Mouse (Mus musculus): ENCODE data around the gene Aff3.

Aff3 gene

DNA sequence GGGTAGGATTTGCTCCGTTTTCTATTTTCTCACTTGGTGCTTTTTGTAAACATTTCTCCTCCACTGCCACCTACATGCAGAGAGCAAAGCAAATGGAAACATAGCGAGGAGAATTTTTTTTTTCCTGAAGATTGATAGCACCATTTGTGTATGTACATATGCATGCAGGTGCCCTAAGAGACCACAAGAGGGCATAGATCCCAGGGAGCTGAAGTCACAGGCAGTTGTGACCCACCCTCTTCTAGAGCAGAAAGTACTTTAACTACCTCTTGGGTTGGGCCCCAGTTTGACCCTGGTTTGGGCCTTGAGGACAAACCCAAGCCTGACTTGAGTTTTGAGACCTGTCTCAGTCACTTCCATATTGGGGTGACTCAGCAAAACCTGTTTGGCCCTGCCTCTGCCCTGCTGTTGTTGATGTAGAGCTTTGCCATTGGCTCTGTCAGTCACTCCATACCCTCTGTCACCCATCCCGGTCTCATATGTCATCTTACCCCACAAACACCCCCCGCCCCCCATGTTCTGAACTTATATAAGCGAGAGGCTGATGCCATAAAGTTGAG lies 9.7 kb downstream of the Aff3 start:
- no peak for DNase-seq

DNA sequence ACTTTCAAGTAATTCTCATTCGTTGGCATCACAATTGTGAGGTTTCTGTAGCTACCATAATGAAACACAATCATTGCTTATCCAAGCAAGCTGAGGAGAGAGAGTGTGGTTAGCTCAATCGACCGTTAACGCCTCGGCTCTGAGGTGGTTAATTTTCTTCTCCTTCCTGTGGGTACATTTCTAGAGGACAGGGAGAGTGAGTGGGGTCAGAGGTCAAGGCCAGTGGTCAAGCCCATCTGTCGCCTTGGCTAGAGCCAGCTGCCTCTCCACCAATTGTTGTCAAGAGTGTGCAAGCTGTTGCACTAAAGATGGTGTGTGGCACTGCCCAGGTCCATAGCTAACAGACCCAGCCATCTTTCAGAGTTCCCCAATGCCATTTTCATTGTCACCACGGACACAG lies 14.7 kb downstream of the Aff3 start:
- no peak for DNase-seq

DNA sequence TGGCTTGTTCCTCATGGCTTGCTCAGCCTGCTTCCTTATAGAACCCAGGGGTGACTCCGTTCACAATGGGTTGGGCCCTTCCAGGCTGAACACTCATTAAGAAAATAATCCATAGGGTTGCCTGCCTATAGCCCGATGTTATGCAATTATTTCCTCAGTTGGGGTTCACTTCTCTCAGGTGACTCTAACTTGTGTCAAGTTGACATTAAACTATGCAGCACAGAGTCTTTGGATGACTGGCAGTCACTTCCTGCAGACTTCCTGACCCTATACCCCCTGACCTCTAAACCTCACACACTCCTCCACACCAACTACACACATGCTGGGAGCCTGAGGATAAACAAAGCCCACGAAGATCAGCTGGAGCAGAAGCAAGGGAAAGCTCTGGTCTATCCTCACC lies 15.6 kb downstream of the Aff3 start:
- no peak for DNase-seq

DNA sequence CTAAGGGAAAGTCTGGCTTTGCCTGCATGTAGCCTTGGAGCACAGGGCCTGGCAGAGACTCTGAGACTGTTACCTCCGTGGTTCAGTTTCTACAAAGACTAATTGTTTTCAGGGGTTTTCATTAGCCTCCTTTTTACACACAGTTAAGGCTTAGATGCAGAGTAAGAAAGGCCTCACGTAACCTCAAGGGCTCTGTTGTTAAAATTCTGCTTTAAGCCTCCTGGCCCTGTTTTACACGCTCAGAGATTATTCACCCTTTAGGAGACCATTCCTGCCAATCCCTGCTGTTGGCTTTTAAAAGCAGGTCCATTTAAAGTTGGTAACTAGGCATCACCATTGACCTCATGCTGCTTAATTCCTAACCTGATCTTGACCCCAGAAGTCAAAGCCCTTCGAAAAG lies 22.5 kb downstream of the Aff3 start:
- DNase-seq: no peak

DNA sequence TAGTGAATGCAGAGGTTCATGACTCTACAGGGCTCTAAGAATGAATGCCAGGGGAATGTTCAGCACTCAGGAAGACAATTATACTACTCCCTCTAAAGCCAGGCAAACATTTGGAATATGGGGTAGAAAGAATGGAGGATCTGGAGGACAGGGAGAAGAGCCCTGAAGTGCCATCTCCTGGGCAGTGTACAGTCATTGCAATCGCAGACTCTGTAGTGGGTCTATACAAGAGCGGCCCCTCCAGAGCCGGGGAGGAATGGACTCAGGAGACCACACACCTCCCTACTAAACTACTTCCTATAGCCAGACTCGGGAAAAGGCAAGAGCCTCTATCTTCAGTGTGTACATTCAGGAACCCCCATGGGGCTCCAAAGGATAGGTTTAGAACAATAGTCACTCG lies 25.1 kb downstream of the Aff3 start:
- no peak for DNase-seq

DNA sequence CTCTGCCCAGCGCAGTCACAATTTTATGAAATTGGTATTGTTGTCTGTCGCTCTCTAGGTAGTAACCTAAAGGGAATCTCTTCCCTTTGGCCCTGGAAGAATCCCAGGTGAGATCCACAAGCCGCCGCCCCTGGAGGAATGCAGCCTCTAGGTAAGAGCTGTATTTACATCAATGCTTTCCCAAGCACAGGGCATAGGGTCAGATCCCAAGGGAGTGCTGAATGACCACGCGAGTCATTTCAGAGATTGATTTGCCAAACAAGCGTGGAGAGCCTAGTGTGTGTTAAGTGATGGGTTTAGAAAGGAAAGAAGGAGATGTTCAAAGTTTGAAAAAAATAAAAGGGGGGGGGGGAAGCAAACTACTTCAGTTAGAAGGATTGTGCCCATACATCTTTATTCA lies 29.2 kb downstream of the Aff3 start:
- DNase-seq: no peak

DNA sequence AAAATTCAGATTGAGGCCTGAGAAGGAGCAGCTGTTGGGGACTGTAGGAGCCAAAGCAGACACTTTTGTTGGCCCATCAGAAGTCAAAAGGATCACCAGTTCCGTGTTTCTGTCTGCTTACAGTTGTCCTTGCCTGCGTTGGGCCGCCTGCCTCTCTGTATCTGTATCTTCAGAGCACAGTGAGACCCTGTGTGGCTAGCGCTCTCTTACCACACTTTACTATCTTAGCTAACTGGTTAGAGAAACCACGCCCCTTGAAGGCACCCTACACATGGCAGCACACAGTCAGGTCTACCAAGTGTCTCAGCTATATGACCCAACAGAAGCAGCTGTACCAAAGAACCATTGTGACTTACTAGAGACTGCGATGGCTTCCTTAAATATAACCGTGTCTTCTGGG lies 30.7 kb downstream of the Aff3 start:
- DNase-seq: no peak

DNA sequence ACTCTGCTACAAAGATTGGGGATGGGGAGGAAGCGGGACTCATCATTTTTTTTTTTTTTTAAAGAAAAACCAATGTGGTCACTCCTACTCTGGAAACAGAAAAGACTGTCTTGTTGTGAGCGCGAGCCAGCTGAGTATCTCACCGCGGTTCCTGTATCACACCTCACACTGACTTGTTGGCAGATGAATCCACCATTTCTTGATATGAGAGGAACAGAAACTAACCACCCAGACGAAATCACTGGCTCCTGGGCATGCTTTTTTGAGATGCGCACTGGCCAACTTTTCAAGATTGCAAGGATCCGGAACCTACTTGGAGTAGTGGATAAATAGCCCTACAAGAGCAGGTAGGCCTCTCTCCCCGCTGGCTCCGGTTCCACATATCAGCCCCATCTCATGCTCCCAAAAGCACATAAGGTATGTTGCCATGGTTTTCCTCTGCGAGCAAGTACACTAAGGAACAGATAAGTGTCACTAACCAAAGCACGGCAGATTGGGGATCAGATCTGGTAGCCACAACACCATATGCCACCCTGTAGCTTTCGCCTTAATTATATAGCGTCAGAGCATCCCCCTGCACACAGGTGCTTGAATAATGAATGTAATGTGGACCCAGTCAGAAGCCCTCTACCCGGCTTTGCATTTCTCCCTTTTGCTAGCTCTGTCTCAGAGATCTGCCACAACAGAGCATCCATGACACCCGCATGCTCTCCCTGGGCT lies 32.1 kb downstream of the Aff3 start:
- DNase-seq: peak in 1 of 2 experiments; percentile 30

DNA sequence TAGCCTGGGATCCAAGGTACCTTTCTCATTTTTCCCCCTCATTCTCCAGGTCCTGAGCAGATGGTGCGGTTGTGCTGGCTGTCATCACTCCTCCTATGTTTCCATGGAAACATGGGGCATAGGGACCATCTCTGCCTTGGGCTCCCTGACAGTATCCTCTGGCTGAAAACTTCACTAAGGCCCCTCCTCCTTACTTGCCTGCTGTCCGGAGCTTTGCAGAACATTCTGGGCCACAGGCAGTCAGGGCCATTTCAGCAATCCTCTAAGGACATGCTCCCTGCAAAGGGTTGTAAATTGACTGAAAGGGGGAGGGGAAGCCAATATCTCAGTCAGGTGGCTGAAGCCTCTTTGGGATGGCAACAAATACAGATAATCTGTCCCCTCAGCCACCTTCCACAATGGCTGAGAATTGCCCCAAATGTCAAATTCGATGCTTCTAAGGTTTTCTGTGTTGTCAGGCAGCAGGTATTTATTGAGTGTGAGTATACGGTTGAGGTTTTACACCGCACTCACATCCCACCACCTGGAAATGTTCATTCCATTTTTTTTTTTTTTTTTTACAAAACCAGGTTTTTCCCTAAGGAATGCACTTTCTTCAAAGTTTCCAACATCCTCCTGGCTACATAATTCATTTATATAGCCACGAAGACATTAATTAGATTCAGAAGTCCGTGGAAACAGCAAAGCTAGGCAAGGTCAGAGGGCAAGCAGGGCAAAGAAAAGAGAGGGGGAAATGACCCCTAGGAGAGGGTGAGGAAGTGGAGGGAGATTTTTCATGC lies 33.1 kb downstream of the Aff3 start:
- peak; percentile 50 to 60 for DNase-seq

DNA sequence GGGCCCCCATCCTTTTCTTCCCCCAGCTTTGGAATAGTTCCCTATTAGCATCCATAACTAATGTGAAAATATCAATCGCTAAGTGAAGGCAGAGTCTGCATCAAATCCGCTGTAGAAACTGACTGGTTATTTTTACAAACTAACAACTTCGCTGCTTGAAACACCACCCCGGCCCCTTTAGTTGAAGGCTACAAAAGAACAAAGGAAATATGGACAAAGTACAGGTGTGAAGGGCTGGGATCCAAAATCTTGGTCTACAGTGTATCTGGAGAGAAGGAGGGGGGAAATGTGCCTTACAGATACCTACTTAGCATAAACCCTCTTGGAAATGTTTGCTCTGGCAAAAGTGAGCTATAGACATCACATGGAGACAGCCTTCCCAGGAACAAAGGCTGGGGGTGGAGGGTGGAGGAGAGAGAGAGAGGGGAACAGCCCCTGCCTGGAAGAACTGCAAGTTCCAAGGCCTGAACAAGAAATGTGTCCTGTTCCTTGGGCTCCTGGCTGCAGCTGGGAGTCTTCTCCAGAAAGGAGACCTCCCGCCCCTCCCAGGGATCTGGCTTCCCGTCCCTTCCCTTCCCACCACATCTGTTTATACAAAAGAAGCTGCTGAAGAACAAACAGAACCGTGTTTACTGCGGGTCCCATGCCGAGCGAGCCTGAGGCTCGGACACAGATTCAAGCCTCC lies 35.7 kb downstream of the Aff3 start:
- DNase-seq: no peak

DNA sequence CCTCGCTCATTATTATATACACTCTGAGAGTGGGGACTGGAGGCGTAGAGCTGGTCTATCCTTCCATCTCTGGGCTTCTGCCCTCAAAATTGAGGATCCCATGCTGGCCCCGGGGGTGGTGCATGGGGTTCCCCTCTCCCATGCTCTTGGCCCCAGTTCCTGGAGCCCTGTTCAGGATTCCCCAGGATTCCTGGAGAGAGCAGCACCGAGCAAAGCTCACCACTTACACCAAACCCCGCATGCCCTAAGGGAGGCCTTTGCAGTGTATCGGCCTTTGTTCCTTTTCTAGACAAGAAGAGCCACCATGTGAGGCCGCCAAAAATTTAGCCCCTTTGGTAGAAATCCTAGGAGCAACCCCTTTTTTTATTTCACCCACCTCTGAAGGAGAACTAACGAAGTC lies 36.3 kb downstream of the Aff3 start:
- DNase-seq: peak; percentile 31 to 41

DNA sequence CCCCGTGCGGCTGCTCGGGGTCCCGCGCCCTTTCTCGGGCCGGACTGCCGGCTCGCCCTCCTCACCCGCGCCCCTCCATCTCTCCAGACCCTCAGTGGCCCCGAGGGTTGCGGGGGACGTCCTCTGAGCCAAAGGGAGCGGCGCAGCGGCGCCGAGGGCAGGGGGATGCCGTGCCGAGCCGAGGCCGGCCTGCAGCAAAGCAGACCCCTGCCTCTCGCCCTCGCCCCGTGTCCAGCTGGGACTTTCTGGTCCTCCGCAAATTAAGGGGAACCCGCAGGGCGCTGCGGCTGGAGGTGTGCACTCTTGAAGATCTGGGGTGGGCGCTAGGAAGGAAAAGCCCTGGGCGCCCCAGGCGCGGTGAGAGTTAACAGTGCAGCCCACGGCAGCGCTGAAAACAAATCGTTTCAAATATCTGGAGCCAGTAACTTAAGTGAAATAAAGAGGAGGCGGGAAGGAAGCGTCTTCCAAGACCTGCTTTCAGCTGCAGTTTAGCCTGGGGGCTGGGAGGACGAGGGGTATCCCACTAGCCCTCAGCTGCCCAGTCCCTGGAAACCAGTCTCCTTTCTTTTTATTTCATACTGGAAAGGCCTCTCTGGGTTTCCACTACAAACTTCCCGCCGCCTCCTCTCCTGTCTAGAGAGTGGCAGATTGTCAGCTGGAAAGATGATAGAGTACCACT lies 36.9 kb downstream of the Aff3 start:
- peak in 1 of 2 experiments; percentile 55 for DNase-seq

DNA sequence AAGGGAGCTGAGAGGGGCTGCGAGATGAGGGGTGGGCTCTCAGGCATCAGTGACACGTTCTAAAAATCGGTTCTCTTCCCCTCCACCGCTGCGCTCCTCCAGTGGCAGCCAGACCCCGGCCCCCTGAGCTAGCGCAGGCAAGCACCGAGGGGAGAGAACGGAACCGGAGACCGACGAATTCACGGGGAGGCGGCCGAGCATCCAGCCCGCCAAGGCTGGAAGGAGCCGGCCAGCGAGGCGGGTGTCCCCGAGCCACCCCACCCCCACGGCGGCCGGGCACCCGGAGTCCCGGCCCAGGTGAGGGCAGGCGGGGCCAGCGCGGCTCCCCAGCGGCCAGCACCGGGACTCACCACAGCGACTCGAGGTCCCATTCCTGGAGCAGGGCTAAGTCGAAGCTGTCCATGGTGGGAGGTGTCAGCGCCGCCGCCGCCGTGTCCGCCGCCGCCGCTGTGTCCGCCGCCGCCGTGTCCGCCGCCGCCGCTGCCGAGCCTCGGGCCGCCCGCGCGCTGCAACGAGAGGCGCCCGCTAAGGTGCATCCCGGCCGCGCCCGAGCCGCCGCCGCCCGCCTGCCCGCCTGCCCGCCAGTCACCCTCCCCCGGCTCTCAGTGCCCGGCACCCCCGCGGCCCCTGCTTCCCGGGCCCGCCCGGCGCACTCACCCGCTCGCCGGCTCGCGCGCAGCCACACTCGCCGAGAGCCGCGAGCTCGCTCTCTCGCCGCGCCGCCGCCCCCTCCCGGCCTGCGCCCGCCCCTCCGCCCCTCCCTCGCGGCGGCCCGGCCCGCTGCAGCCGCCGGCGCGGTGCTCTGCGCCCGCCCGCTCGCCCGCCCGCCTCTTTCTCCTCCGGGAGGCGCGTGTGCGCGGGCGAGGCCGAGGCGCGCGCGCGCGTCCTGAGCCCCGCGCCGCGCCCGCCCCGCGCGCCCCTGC lies 37.8 kb downstream of the Aff3 start:
- peak; percentile 78 to 83 for DNase-seq

DNA sequence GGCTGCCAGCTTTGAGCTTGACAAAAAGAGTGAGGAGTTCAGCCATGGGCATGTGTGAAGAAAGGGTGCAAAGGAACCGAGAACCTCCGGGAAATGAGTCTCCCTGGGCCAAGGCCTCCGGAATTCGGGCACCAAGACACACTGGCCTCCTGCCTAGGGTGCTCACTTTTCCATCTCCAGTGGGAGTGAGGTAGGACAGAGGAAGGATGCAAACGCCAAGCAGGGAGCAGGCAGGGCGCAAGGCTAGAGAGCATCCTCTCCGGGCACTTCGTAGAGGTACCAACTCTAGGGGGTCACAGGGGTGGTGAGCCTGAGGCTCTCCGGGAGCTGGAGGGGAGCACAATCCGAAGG lies 38.4 kb downstream of the Aff3 start:
- peak; percentile 49 to 58 for DNase-seq

DNA sequence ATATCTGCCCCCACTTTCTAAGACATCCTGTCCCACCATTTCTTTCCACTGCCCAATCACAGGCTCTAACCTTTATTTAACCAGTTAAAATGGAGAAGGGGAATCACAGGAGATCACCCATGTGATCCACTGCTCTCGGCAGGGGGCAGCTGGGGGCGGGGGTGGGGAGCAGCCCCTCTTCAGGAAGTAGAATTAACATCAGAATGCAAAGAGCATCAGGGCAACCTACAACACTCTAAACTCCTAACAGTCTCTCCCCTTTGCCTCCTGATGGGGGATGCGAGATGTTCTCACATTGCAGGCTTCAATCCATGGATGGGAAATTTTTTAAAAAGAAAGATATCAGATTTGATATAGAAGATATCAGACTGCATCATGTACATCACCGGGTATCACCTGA lies 42.9 kb downstream of the Aff3 start:
- DNase-seq: no peak

DNA sequence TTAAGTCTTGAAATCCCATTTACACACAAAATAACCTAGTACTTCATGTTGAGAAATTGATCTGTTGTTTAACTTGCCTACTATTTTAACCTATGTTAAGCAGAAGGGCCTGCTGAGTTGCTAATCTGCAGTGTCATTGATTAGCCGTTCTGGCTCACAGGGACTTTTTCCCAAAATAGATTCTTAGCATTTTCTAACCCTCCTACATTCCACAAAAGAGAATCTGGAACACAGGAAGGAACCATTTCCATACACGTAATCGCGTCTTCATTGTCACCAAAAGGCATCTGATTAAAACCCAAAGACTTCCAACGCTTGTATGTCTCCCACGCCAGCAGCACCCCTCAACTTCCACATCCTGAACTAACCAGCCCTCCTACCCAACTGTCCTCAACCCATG lies 44.4 kb downstream of the Aff3 start:
- no peak for DNase-seq

DNA sequence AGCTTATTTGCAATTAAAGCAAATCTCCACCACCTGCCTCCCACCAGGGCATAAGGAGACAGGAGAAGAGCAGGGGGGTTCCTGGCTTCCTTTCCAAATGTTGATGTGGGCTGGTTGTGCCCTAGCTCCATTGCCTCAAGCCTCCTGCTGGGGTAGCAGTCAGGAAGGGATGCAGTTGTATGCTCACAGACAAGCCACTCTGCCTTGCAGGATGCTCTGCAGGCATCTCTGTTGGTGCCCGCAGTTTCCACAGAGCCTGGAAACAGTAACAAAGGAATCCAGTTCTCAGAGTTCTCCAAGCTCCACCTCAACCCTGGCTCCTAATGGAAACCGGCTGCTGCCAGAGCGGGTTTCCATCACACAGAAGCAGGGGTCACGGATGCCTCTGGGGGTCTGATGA lies 58.0 kb downstream of the Aff3 start:
- DNase-seq: peak; percentile 32 to 50

DNA sequence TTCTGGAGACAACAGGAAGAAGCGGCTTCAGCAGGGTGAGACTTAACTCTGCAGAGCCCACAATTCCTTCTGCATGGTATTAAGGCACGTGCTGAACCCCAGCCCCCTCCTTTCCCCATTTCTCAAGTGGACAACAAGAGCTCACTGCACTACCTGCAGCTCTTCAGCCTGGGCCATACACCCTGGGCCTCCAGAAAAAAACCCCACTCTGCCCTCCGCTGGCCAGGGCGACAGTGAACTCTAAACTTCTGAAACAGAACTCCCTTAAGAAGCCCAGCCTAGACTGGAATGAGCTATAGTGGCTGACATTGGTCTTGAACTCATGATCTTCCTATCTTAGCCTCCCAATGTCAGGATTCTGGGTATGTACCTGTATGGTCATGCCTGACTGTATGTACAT lies 59.3 kb downstream of the Aff3 start:
- DNase-seq: no peak

DNA sequence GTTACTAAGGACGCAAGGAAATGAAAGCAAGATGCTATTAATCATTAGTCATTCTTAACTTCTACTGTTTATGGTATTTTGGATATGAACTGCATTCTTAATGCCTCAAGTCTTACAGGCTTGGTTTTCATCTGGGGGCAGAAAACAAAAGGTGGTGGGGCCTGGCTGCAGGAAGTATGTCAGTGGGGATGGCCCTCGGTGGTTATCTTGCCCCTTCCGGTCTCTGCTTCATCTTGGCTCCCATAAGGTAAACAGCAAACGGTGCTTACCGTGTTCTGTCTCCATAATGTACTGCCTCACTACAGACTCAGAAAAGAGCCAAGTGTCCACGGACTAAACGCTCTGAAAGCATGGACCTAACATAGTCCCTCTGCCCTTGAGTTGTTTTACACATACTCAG lies 60.1 kb downstream of the Aff3 start:
- no peak for DNase-seq

DNA sequence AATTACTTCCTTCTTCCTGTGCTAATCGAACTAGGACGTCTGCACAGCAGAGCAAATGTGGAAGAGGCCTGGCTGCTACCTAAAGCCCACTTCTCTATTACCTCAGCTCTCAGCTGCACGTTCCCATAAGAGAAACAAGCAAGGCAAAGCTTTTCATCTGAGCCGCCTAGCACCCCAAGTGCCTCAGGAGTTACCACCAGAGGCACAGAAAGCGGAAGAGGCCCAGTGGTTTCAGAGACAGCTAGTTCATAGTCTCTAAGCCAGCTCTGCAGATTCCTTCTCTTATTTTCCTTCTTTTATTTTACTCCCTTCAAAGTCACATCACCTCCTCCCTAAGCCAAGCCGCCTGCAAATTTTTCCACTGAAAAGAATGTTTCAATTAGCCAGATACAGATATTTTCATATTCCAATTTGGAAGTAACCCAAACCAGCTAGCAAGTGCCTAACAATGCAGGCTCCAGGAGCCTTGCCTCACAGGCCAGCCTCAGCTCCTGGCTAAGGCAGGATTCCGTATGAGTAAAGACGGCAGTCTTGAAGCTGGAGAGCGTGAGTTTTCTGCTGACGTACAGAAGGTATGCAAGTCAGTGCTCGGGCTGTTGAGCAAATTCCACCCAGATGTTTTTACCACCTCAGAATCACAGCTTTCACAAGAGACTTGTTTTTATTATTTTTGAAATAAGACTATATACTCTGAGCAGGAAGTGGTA lies 62.8 kb downstream of the Aff3 start:
- no peak for DNase-seq

DNA sequence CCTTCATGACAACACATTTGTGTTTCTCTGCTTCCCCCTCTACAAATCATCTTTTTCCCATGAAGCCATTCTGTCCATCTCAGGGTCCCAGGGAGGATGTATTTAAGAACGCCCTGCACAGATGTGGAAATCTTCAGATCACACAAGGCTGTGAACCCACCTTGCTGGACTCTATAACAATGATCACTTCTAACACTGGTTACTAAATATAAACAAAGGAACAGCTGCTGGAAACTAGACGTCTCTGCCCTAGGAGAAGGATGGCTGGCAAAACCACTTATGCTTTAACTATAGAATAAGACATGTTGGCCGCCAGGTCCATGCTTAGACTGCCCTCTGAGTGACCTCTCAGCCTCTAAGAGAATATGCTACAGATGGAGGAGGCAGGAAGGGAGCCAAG lies 69.4 kb downstream of the Aff3 start:
- no peak for DNase-seq
